Mouse (Mus musculus) forebrain, embryonic 12.5 days (tissue): ENCODE results near the gene Atrn. TPM values are rescaled to one million over a fixed set of nuclear protein-coding genes. Genes with fewer than 3 reads are reported as not detected.
A peak's percentile ranks its signal among the peaks of the same experiment; 100 is the strongest.

Experiments used
- ATAC-seq: fragments of 200-750 bp; cut with Nextera tagmentation; 2 replicates; pipeline ENCODE4 v1.8.0; 2017; ENCODE audit warnings: moderate TSS enrichment; ENCODE audit not compliant: low FRiP score
- H3K27ac ChIP-seq: fragments of 300-500 bp; sonication (generic); 2 replicates; pipeline ENCODE4 v1.5.1; 2016; ENCODE audit warnings: mild to moderate bottlenecking
- H3K27me3 ChIP-seq: fragments of 300-500 bp; sonication (generic); 2 replicates; pipeline ENCODE4 v1.6.1; 2016; ENCODE audit warnings: mild to moderate bottlenecking
- H3K36me3 ChIP-seq: fragments of 300-500 bp; sonication (generic); replicated peaks from 2 replicates; pipeline ENCODE4 v1.6.1; 2016; ENCODE audit warnings: mild to moderate bottlenecking
- H3K4me1 ChIP-seq: fragments of 300-500 bp; sonication (generic); 2 replicates; pipeline ENCODE4 v1.6.1; 2016
- H3K4me2 ChIP-seq: fragments of 300-500 bp; sonication (generic); 2 replicates; pipeline ENCODE4 v1.6.1; 2016; ENCODE audit warnings: mild to moderate bottlenecking, moderate library complexity
- H3K4me3 ChIP-seq: fragments of 300-500 bp; sonication (generic); replicated peaks from 2 replicates; pipeline ENCODE4 v1.5.1; 2016; ENCODE audit warnings: mild to moderate bottlenecking
- H3K9ac ChIP-seq: fragments of 300-500 bp; sonication (generic); 2 replicates; pipeline ENCODE4 v1.6.1; 2016; ENCODE audit warnings: mild to moderate bottlenecking
- H3K9me3 ChIP-seq: fragments of 300-500 bp; sonication (generic); 2 replicates; pipeline ENCODE4 v1.6.1; 2016
- WGBS: fragments of 180-500 bp; shearing (Covaris S2); methylation state at CpG from one replicate; pipeline ENCODE4 v1.1.7; 2016; 5-methylcytosine and 5-hydroxymethylcytosine counted together
- polyA plus RNA-seq: library from polyadenylated mRNA; unstranded; fragments of >200 nt; fragmentation: Nextera tagmentation; extraction: Ambion mirVana; gene quantifications from 2 replicates; pipeline ENCODE4 v1.2.1, GENCODE M21; 2016

Gene Atrn
- polyA plus RNA-seq, 1 experiment from 2014 or later, result 11.9 TPM

GRCm38 (mm10) chr2:131052043-131052442 lies 145.7 kb downstream of the Atrn start:
- Histone ChIP-seq H3K9me3 (no peaks in the 10 kb centered on the region), H3K9ac (no peak overlapping the region), H3K4me2 (no peak overlapping the region), H3K27ac (no peak overlapping the region), H3K4me3 (no peak overlapping the region), H3K27me3 (peaks cover 69% of the 10 kb centered on the region), H3K4me1 (peaks cover 29% of the 10 kb centered on the region), H3K36me3 (no peaks in the 10 kb centered on the region)
- no peak for ATAC-seq
- WGBS, result 69% methylated on average over 5 of the region's 5 CpGs

DNA sequence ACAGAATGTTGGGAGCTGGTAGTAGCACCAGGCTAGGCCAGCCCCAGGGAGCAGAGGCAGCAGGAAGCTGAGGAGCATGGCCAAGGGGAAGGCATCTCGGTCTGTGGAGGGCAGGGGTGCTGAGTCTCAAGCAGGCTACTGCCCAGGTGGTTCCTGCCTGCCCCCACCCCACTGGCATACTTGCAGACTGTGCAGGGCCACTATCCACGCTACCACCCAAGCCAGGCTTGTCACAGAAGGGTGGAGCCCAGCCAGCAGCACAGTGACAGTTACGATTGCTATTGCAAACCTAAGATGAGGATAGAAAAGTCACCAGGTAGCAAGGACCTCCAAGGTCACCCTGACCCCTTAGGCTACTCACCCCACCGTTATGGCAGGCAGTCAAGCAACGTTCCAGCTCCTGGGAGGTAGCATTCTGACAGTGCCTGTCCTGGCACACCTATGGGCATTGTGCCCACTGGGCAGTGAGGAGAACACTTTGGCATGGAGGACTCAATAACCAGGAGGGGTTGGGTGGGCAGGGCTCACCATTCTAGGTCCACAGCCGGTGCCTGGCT lies 146.6 kb downstream of the Atrn start:
- ATAC-seq, result no peak
- no peak overlapping the region for H3K4me3 ChIP-seq
- peaks cover 29% of the 10 kb centered on the region for H3K4me1 ChIP-seq
- no peak overlapping the region for H3K9ac ChIP-seq
- WGBS, result 74% methylated on average over 6 of the region's 6 CpGs
- peaks cover 73% of the 10 kb centered on the region for H3K27me3 ChIP-seq
- no peak overlapping the region for H3K4me2 ChIP-seq
- H3K36me3 ChIP-seq, result no peaks in the 10 kb centered on the region
- H3K9me3 ChIP-seq, result no peaks in the 10 kb centered on the region
- no peak overlapping the region for H3K27ac ChIP-seq

- Histone ChIP-seq H3K9ac (no peak overlapping the region), H3K9me3 (no peaks in the 10 kb centered on the region), H3K4me1 (peaks cover 29% of the 10 kb centered on the region), H3K27ac (no peak overlapping the region), H3K4me2 (peak overlapping the region; percentile 49), H3K36me3 (no peaks in the 10 kb centered on the region), H3K4me3 (peak overlapping the region; percentile 31), H3K27me3 (peaks cover 75% of the 10 kb centered on the region)
- ATAC-seq, result no peak
- under 1% methylated on average over 45 of the region's 45 CpGs for WGBS
Observed at GRCm38 (mm10) chr2:131053851-131054645, 147.8 kb downstream of the Atrn start.

GRCm38 (mm10) chr2:131054646-131055264 lies 148.5 kb downstream of the Atrn start:
- Histone ChIP-seq H3K36me3 (no peaks in the 10 kb centered on the region), H3K27me3 (peaks cover 75% of the 10 kb centered on the region), H3K4me2 (peak overlapping the region; percentile 49), H3K9ac (no peak overlapping the region), H3K4me3 (peak overlapping the region; percentile 31), H3K27ac (no peak overlapping the region), H3K4me1 (peaks cover 29% of the 10 kb centered on the region), H3K9me3 (no peaks in the 10 kb centered on the region)
- ATAC-seq, result no peak
- 1% methylated on average over 21 of the region's 21 CpGs for WGBS

DNA sequence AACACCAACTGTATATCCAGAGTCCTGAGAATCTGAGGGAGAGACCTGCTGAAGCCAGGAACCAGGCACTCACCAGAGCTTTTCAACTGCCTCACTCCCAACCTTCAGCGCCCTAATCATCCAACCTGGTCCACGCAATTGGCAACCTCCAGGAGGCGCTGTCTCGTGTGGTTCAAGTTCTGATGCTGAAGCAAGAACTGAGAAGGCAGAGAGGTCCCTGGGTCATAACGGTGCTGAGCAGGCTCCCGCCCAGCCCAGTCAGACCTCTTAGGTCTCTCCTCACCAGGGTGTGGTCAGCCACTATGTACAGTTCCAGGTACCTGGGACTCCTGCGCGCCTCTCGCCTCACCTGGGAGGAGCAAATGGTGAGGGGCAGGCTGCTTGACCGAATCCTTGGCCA lies 149.3 kb downstream of the Atrn start:
- no peak overlapping the region for H3K27ac ChIP-seq
- no peak overlapping the region for H3K4me3 ChIP-seq
- H3K4me1 ChIP-seq, result peaks cover 29% of the 10 kb centered on the region
- H3K9me3 ChIP-seq, result no peaks in the 10 kb centered on the region
- H3K4me2 ChIP-seq, result peak overlapping the region; percentile 49
- H3K9ac ChIP-seq, result no peak overlapping the region
- H3K27me3 ChIP-seq, result peaks cover 70% of the 10 kb centered on the region
- H3K36me3 ChIP-seq, result no peaks in the 10 kb centered on the region
- WGBS, result 5% methylated on average over 10 of the region's 10 CpGs
- peak; percentile 24; the same call in 1 of the 2 replicates for ATAC-seq

GRCm38 (mm10) chr2:131056191-131056590 lies 149.9 kb downstream of the Atrn start:
- 1% methylated on average over 10 of the region's 10 CpGs for WGBS
- no peaks in the 10 kb centered on the region for H3K9me3 ChIP-seq
- no peak overlapping the region for H3K4me3 ChIP-seq
- H3K36me3 ChIP-seq, result no peaks in the 10 kb centered on the region
- H3K27me3 ChIP-seq, result peaks cover 65% of the 10 kb centered on the region
- ATAC-seq, result peak; percentile 24; the same call in 1 of the 2 replicates
- H3K4me1 ChIP-seq, result peaks cover 29% of the 10 kb centered on the region
- H3K4me2 ChIP-seq, result peak overlapping the region; percentile 49; the same call in 1 of the 2 replicates
- no peak overlapping the region for H3K9ac ChIP-seq
- no peak overlapping the region for H3K27ac ChIP-seq

DNA sequence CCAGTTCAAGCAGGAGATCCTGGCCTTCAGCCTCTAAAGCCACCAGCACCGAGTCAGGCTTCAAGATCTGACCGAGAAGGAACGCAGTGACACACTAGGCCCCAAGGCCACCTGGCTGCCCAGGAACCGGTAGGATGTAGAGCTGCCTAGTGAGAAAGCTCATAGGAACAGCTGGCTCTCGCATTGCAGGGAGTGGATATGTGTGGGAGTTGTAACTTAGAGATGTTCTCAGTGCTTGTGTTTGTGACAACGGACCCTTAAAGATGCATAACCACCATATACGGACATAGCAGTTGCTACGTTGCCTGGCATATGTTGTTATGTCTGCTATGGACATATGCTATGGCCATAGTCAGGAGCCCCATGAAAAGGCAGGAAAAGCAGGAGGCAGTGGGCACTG lies 152.4 kb downstream of the Atrn start:
- peaks cover 64% of the 10 kb centered on the region for H3K27me3 ChIP-seq
- ATAC-seq, result no peak
- H3K4me3 ChIP-seq, result no peak overlapping the region
- H3K27ac ChIP-seq, result no peak overlapping the region
- peaks cover 32% of the 10 kb centered on the region for H3K4me1 ChIP-seq
- no peak overlapping the region for H3K4me2 ChIP-seq
- WGBS, result 95% methylated on average over 8 of the region's 8 CpGs
- no peak overlapping the region for H3K9ac ChIP-seq
- H3K9me3 ChIP-seq, result no peaks in the 10 kb centered on the region
- H3K36me3 ChIP-seq, result no peaks in the 10 kb centered on the region

DNA sequence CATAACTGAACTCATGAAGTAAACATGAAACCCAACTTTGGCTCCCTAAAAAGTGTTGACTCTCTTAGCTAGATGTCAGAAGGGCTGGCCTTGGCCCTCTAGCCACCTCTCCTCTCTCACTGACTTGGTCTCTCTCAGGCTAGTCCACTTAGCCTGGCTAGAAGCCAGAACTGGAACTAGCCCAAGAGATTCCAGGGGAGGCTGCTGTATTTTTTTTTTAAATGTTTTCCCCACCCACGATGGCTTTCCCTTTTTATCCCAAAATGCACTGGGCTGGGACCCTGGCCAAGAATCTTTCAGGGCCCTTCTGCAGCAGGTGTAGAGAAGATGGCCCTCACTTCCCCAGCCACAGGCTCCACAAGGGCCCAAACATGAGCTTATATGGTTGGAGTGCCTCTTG lies 153.1 kb downstream of the Atrn start:
- 67% methylated on average over 1 of the region's 1 CpGs for WGBS
- peaks cover 62% of the 10 kb centered on the region for H3K27me3 ChIP-seq

DNA sequence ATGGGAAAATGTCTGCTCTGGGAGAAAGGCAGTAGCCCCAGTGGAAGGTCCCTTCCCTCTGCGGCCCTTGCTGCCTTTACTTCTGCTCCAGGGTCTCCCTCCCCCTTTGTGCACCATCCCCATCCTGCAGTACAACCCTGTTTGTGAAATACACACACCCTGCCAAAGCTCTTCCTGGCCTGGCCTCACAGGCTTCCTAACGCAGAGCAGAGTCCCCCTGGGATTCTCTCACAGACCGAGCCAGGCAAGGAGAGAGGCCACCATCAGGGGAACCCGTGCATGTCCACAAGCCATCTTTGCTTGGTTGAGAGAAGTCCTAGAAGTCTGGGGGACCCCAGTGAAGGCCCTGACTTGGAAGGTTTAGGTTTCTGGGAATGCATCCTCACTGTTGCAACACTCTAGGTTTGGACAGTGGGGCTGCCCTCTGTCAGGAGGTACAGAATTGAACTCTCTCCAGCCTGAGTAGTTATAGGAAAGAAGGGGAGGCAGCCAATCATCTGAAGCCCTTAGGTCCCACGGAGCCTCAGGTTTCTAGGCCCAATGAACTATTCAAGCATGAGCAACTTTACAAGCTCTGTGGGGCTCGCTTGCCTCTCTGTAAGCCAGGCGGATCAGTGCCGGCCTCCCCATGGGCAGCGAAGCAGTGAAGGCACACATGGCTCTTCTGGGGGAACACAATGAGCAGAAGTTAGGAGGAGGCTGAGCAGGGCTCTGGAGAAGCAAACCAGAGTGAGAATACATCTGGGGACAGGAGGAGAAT lies 153.7 kb downstream of the Atrn start:
- no peak for ATAC-seq
- peaks cover 20% of the 10 kb centered on the region for H3K4me1 ChIP-seq
- no peaks in the 10 kb centered on the region for H3K9me3 ChIP-seq
- H3K4me2 ChIP-seq, result no peak overlapping the region
- WGBS, result 73% methylated on average over 9 of the region's 9 CpGs
- no peak overlapping the region for H3K4me3 ChIP-seq
- H3K36me3 ChIP-seq, result no peaks in the 10 kb centered on the region
- no peak overlapping the region for H3K27ac ChIP-seq
- peaks cover 62% of the 10 kb centered on the region for H3K27me3 ChIP-seq
- H3K9ac ChIP-seq, result no peak overlapping the region

More for the DNA sequence above, 153.1 kb downstream of the Atrn start:
- peaks cover 25% of the 10 kb centered on the region for H3K4me1 ChIP-seq
- no peak overlapping the region for H3K4me3 ChIP-seq
- H3K9ac ChIP-seq, result no peak overlapping the region
- no peak overlapping the region for H3K4me2 ChIP-seq
- no peak for ATAC-seq
- no peaks in the 10 kb centered on the region for H3K9me3 ChIP-seq
- no peak overlapping the region for H3K27ac ChIP-seq
- no peaks in the 10 kb centered on the region for H3K36me3 ChIP-seq

- Histone ChIP-seq H3K27me3 (peaks cover 55% of the 10 kb centered on the region), H3K27ac (no peak overlapping the region), H3K36me3 (no peaks in the 10 kb centered on the region), H3K4me1 (peaks cover 14% of the 10 kb centered on the region), H3K9ac (no peak overlapping the region), H3K4me2 (no peak overlapping the region), H3K4me3 (no peak overlapping the region), H3K9me3 (no peaks in the 10 kb centered on the region)
- ATAC-seq, result no peak
- 70% methylated on average over 6 of the region's 6 CpGs for WGBS
Observed at GRCm38 (mm10) chr2:131060784-131061183, 154.5 kb downstream of the Atrn start.

GRCm38 (mm10) chr2:131061607-131062006 lies 155.3 kb downstream of the Atrn start:
- H3K9ac ChIP-seq, result no peak overlapping the region
- no peak overlapping the region for H3K4me3 ChIP-seq
- H3K27ac ChIP-seq, result no peak overlapping the region
- no peaks in the 10 kb centered on the region for H3K36me3 ChIP-seq
- H3K9me3 ChIP-seq, result no peaks in the 10 kb centered on the region
- peaks cover 54% of the 10 kb centered on the region for H3K27me3 ChIP-seq
- 76% methylated on average over 5 of the region's 5 CpGs for WGBS
- no peak for ATAC-seq
- H3K4me1 ChIP-seq, result peaks cover 6% of the 10 kb centered on the region
- H3K4me2 ChIP-seq, result no peak overlapping the region

GRCm38 (mm10) chr2:131063404-131063864 lies 157.1 kb downstream of the Atrn start, which contains the start of gene Adam33:
Gene Adam33 (minus strand): TSS chr2:131063814.
- ATAC-seq, result no peak
- WGBS, result 2% methylated on average over 19 of the region's 27 CpGs
- H3K27me3 ChIP-seq, result peaks cover 46% of the 10 kb centered on the region

More at GRCm38 (mm10) chr2:131063404-131063864, 157.1 kb downstream of the Atrn start, which contains the start of gene Adam33:
- Histone ChIP-seq H3K9me3 (no peaks in the 10 kb centered on the region), H3K9ac (peak within 1 kb of the TSS; percentile 45), H3K36me3 (no peaks in the 10 kb centered on the region), H3K4me3 (peak within 1 kb of the TSS; percentile 26), H3K27ac (no peak within 1 kb of the TSS), H3K4me2 (peak within 1 kb of the TSS; percentile 51), H3K4me1 (peaks cover 6% of the 10 kb centered on the region)
